Comparison of ENCODE assay signal across 31 mouse cellular contexts in the genomic region with DNA sequence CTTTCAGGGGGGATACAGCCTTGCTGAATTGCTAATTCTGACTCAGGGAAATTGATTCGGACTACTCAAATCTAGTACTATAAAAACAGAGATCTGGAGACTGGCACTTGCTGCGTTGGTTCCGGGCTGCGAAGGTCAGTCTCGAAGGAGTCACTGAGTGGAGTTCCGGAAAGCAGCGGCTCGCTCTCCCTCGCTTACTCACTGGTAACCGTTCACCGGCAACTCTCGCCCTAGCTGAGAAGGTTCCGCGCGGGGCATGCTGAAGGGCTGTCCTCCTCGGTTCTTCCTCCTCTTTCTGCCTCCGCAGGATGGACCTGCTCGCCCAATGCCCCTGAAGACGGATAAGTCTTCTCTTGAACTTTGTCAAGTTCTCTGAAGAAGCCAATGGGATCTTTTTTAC. TPM values are rescaled to one million over a fixed set of nuclear protein-coding genes. Genes with fewer than 3 reads are reported as not detected.
"Had no signal": no experiment of that assay in that cellular context is flagged by ENCODE, and none has a peak within 500 bp of the region (broad histone marks: within the 10 kb centered on the region; RNA-seq: fewer than 3 reads in every experiment).

No protein-coding gene starts in this region.

- H3K9me3 ChIP-seq: heart, embryonic 10.5 days; heart, embryonic 13.5 days; heart, embryonic 15.5 days; hindbrain, embryonic 13.5 days; hindbrain, embryonic 15.5 days; kidney, embryonic 15.5 days; limb, embryonic 13.5 days; limb, embryonic 15.5 days had no signal

- H3K27ac ChIP-seq: heart, embryonic 10.5 days; heart, embryonic 13.5 days; heart, embryonic 15.5 days; hindbrain, embryonic 13.5 days; hindbrain, embryonic 15.5 days; hindbrain, postnatal 0 days; kidney, embryonic 15.5 days; kidney, postnatal 0 days; limb, embryonic 13.5 days; limb, embryonic 15.5 days had no signal

- H3K4me1 ChIP-seq: heart, embryonic 10.5 days; heart, embryonic 13.5 days; heart, embryonic 15.5 days; hindbrain, embryonic 13.5 days; hindbrain, embryonic 15.5 days; kidney, embryonic 15.5 days; limb, embryonic 13.5 days; limb, embryonic 15.5 days had no signal

- ATAC-seq: hindbrain, postnatal 0 days; intestine, embryonic 16.5 days had no signal

- H3K4me2 ChIP-seq: heart, embryonic 13.5 days; heart, embryonic 15.5 days; hindbrain, embryonic 13.5 days; hindbrain, embryonic 15.5 days; kidney, embryonic 15.5 days; limb, embryonic 13.5 days; limb, embryonic 15.5 days had no signal

- H3K27me3 ChIP-seq: heart, embryonic 13.5 days; heart, embryonic 15.5 days; hindbrain, embryonic 13.5 days; hindbrain, embryonic 15.5 days; kidney, embryonic 15.5 days; limb, embryonic 13.5 days; limb, embryonic 15.5 days had no signal

- H3K9ac ChIP-seq: heart, embryonic 13.5 days; heart, embryonic 15.5 days; hindbrain, embryonic 13.5 days; hindbrain, embryonic 15.5 days; kidney, embryonic 15.5 days; limb, embryonic 13.5 days; limb, embryonic 15.5 days had no signal

- DNase-seq: gastrocnemius, postnatal 14 days; gastrocnemius, postnatal 36 days; heart, adult 18-20 months; heart, postnatal 14 days; heart, postnatal 36 days; kidney, adult 11 months; kidney, adult 2 months; kidney, adult 9 months; kidney, postnatal 14 days; kidney, postnatal 36 days; layer of hippocampus, adult 9-11 months; layer of hippocampus, postnatal 36 days; left cerebral cortex, postnatal 4 days had no signal

- H3K36me3 ChIP-seq: heart, embryonic 10.5 days; heart, embryonic 13.5 days; heart, embryonic 15.5 days; hindbrain, embryonic 13.5 days; hindbrain, embryonic 15.5 days; kidney, embryonic 15.5 days; limb, embryonic 13.5 days; limb, embryonic 15.5 days had no signal

- H3K4me3 ChIP-seq: heart, embryonic 10.5 days; heart, embryonic 13.5 days; heart, embryonic 15.5 days; hindbrain, embryonic 13.5 days; hindbrain, embryonic 15.5 days; kidney, embryonic 15.5 days; limb, embryonic 13.5 days; limb, embryonic 15.5 days had no signal

RNA-seq across cellular contexts. Expression of gene Olfr982, which starts 23.5 kb away (rescaled TPM):
- polyA plus RNA-seq: gonadal fat pad, adult 2 months; heart, embryonic 10.5 days; heart, embryonic 13.5 days; heart, embryonic 15.5 days; heart, postnatal 0 days; hindbrain, embryonic 11.5 days; hindbrain, embryonic 13.5 days; hindbrain, embryonic 15.5 days; hindbrain, postnatal 0 days; intestine, embryonic 14.5 days; intestine, embryonic 16.5 days; kidney, adult 2 months; kidney, embryonic 15.5 days; kidney, postnatal 0 days; large intestine, adult 2 months; limb, embryonic 11.5 days; limb, embryonic 13.5 days; limb, embryonic 15.5 days; liver, adult 2 months had no signal

RNA-seq across cellular contexts. Expression of gene Olfr981, which starts 28.9 kb away (rescaled TPM):
- polyA plus RNA-seq: gonadal fat pad, adult 2 months; heart, embryonic 10.5 days; heart, embryonic 13.5 days; heart, embryonic 15.5 days; heart, postnatal 0 days; hindbrain, embryonic 11.5 days; hindbrain, embryonic 13.5 days; hindbrain, embryonic 15.5 days; hindbrain, postnatal 0 days; intestine, embryonic 14.5 days; intestine, embryonic 16.5 days; kidney, adult 2 months; kidney, embryonic 15.5 days; kidney, postnatal 0 days; large intestine, adult 2 months; limb, embryonic 11.5 days; limb, embryonic 13.5 days; limb, embryonic 15.5 days; liver, adult 2 months had no signal

RNA-seq across cellular contexts. Expression of gene Olfr980, which starts 40.8 kb away (rescaled TPM):
- polyA plus RNA-seq: gonadal fat pad, adult 2 months; heart, embryonic 10.5 days; heart, embryonic 13.5 days; heart, embryonic 15.5 days; heart, postnatal 0 days; hindbrain, embryonic 11.5 days; hindbrain, embryonic 13.5 days; hindbrain, embryonic 15.5 days; hindbrain, postnatal 0 days; intestine, embryonic 14.5 days; intestine, embryonic 16.5 days; kidney, adult 2 months; kidney, embryonic 15.5 days; kidney, postnatal 0 days; large intestine, adult 2 months; limb, embryonic 11.5 days; limb, embryonic 13.5 days; limb, embryonic 15.5 days; liver, adult 2 months had no signal

RNA-seq across cellular contexts. Expression of gene Olfr983, which starts 43.3 kb away (rescaled TPM):
- polyA plus RNA-seq: gonadal fat pad, adult 2 months; heart, embryonic 10.5 days; heart, embryonic 13.5 days; heart, embryonic 15.5 days; heart, postnatal 0 days; hindbrain, embryonic 11.5 days; hindbrain, embryonic 13.5 days; hindbrain, embryonic 15.5 days; hindbrain, postnatal 0 days; intestine, embryonic 14.5 days; intestine, embryonic 16.5 days; kidney, adult 2 months; kidney, embryonic 15.5 days; kidney, postnatal 0 days; large intestine, adult 2 months; limb, embryonic 11.5 days; limb, embryonic 13.5 days; limb, embryonic 15.5 days; liver, adult 2 months had no signal

RNA-seq across cellular contexts. Expression of gene Olfr979, which starts 46.9 kb away (rescaled TPM):
- polyA plus RNA-seq: gonadal fat pad, adult 2 months; heart, embryonic 10.5 days; heart, embryonic 13.5 days; heart, embryonic 15.5 days; heart, postnatal 0 days; hindbrain, embryonic 11.5 days; hindbrain, embryonic 13.5 days; hindbrain, embryonic 15.5 days; hindbrain, postnatal 0 days; intestine, embryonic 14.5 days; intestine, embryonic 16.5 days; kidney, adult 2 months; kidney, embryonic 15.5 days; kidney, postnatal 0 days; large intestine, adult 2 months; limb, embryonic 11.5 days; limb, embryonic 13.5 days; limb, embryonic 15.5 days; liver, adult 2 months had no signal
